Mouse (Mus musculus): Measurements from ENCODE around the gene Nup107.
"Not testable (repeated sequence)": the region's sequence is repeated elsewhere in the genome, so short reads cannot be mapped to it uniquely, and the experiment has no call there.

Nup107 gene

DNA sequence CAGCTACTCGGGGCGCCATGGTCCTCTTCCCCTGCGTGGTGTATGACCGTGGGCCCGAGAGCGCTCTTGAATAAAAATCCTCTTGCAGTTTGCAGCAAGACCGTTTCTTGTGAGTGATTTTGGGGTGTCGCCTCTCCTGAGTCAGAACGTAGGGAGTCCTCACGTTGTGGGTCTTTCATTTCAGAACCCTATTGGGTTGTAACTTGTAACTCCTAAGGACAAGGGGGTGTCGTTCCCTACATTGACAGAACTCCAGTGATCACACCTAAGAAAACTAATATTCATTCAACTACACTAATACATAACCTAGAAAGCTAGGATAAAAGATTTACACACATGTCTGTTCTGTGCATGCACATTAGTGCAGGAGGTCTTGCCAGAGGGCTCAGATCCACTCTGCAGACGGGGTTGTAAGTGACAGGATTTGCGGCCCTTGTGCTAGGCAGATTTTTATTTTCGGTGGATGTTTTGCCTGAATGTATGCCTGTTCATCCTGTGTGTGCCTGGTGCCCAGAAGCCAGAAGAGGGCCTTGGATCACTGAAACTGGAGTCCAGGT, 42.6 kb downstream of the Nup107 start:
- DNase-seq: no peak

DNA sequence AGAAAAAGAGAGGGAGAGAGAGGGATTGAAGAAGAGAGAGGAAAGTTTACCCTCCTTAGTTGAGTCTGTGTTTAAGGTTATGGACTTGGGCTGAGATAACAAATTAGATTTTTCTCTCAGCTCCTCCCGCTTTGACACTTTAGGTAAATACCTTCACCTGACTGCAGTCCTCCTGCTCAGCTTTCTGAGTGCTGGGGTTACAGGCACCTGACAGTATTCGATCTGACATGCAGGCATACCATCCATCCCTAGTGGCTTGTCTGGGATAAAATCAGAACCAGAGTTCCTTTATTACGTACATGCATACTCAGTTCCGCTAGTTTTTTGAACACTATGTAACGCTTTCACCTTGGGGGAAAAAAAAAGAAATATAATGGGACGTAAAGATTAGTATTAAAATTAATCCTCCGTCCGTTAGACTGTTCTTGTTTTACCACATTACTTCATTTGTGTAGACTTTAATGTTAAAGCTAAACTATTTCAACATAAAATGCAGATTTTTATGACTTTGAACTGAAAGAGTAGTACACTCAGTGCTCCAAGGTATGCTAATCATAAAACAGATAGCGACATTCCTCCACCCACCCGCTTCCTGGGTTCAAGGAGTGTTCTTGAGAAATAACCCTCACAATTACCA, 43.3 kb downstream of the Nup107 start:
- no peak for DNase-seq

DNA sequence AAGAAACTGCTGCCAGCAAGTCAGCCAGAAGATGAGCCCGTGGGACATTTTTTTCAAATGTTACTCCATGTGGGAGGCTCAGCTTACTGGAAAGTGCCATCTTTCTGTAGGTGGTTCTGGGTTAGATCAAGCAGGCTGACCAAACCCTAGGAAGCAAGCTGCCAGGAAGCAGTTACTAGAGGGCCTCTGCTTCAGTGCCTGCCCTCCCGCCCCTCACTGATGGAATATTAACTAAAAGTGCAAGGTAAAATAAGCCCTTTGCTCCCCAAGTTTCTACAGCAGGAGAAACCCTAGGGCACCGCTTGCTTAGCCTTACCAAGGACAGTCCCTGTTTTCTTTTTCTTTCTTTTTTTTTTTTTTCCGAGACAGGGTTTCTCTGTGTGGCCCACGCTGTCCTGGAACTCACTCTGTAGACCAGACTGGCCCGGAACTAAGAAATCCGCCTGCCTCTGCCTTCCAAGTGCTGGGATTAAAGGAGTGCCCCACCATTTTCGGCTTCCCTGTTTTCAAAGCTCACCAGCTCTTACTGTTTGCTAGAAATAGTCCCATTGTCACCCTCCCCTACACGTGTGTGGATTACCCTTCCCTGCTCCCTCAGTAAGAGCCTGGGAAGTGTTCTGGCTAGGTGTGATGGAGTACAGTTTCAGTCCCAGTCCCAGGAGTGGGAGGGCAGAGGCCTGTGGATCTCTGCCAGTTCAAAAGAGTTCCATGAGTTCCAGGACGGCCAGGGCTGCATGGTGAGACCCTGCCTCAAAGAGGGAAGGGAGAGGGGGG, 44.0 kb downstream of the Nup107 start:
- DNase-seq: no peak

DNA sequence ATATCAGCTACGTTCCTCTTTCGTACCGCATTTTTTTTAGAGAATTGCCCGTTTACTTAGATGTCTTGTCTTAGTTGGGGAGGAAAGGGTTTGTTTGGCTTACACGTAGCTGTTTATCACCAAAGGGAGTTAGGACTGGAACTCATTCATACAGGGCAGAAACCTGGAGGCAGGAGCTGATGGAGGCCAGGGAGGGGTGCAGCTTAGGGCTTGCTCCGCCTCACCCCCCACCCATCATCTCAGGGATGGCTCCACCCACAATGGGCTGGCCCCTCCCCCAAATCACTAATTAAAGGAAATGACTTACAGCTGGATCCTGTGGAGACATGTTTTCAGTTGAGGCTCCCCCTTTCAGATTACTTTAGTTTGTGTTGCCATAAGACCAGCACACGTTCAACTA, 44.8 kb downstream of the Nup107 start:
- DNase-seq: no peak

DNA sequence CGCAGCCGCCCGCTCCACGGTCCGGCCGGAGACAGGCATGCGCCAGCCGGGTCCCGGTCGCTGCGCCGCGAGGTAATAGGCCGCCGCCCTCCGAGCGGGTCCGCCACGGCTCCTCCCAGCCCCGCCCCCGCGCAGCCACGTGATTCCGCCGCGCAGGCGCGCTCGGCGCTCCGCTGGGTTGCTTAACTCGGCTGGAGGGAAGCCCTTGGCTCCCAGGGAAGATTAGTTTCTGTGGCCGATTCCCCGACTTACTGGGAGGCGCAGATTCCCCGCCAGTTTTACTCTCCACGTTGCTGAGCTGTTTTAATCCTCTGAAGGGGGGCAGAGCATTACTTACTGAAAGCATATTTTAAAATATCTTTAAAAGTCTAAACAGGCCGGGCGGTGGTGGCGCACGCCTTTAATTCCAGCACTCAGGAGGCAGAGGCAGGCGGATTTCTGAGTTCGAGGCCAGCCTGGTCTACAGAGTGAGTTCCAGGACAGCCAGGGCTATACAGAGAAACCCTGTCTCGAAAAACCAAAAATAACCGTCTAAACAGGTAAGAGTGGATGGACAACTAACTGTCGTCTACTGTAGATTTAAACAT, 46.1 kb downstream of the Nup107 start, which contains the start of gene Slc35e3:
Gene Slc35e3, minus strand, starts transcription at position 69 of the 587 bp plus-strand sequence.
- DNase-seq: peak; percentile 98

DNA sequence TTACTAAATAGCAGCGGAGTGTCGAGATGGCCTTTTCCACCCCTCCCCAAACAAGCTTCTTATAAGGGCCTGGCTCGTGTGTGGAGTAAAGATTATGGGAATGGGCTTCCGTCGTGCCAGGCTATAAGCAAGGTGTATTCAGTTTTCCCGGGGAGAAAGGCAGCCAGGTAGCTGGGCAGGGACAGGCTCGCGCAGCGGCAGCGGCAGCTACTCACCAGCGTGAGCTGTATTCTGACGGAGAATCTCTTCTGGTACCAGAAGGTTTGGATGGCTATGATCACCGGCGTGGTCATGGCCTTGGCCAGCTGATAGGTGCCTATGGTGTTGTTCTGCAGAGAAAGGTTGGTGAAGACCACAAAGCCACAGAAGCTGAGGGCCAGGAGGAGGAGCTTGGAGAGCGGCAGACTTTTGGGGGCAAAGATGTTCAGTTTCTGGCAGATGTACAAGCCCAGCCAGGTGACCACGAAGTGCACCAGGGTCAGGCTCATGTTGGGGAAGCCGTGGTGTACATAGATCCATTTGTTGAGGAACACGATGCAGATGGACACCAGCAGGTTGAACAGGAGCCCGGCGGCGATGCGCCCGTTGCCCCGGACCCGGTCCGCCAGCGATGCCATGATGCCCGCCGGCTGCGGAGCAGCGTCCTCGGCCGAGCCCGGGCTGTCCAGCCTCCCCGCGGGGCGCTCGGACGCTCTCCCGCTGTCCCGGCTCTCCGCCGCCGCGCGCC, 46.8 kb downstream of the Nup107 start:
- DNase-seq: peak; percentile 21

DNA sequence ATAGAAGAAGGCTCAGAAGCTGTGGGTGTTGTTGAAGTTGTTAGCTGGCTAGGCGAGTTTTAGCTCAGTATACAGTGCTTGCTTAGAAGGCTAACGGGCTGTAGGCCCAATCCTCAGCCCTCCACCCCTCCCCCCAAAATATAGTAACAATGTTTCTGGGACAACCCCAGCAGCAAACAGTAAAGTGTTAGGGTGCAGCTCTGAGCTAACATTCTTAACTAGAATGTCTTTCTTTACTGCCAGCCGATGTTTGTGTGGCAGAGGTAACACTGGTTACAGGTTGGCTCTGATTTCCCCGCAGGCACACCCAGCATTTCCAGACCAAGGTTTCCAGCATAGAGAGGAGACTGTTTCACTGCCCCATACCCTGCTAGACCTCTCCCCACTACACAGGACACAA, 48.6 kb downstream of the Nup107 start:
- DNase-seq: no peak

DNA sequence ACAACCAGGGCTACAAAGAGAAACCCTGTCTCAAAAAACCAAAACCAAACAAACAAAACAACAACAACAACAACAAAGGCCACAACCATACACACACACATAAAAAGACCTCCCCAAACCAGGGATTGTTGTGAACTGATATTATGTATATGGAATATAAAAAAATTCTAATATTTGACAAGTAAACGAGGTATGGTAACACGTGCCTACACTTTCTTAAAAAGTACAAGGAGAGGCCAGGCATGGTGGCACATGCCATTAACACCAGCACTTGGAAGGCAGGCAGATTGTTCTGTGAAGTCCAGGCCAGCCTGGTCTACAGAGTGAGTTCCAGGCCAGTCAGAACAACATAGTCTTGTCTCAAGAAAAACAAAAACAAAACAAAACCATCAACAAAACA, 49.3 kb downstream of the Nup107 start:
- DNase-seq: no peak

DNA sequence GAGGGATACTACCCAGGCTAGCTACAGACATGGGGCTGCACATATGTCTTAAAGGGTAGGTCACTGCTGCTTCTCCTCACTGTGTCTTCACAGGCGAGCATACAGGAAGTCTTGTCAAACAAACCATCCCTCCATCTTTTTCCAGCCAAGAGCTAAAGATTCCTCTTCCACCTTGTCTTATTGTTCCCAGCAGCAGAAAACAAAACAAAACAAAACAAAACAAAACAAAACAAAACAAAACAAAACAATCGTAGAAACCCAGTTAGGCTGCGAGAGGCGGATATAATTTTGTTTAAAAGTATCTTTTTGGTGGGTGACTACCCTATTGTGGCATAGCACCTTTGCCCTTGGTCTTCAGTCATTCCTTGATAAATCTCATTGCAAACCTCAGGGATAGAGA, 49.9 kb downstream of the Nup107 start:
- no peak for DNase-seq

DNA sequence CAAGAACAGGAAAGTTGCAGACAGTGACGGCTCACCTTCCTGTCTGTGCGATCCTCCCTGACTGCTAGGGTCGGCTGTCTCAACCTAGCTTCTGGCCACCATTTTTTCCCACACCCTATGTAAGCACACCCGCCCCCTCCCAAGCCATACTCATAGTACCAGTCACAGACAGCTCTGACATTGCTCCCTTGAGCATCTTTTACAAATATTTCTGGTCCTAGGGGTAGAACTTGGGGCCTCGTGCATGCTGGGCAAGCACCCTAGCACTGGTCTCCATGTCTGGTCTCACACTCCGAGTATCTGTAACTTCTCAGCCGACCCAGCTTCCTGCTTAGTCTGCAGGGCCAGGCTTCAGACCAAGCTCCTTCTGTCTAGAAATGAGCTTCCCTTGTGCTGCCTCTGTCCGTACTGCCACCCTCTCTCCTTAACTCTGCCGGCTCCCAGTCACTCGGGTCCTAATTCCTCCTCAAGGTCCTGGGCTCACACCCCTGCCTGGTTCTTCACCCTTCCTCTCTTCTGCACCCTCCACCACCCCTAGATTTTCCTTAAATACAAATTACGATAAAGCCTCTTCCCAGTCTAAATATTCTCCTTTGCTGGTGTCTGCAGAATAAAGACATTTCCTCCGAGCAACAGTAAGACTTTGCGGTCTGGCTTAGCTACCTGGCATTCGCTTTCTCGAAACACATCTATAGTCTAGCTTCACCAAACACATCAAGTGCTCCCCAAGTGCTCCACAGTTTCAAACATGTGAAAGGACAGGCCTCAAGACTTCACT, 50.6 kb downstream of the Nup107 start:
- no peak for DNase-seq

DNA sequence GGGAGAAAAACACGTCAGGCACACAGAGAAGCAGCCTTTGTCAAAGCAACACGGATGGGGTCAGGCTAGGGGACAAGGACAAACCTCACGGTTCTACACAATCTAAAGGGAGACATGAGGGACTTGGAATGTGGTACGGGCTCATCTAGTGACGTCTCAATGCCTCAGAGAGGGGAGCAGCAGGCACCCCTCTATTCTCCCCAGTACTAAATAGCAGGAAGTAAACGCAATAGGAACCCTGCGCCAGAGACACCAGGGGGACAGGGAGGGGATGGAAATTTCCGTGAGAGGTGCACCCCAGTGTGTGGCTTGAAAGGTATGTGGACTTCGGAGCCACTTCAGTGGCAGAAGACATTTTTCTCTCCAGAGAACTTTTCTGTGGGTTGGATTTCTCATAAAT, 51.6 kb downstream of the Nup107 start:
- no peak for DNase-seq

DNA sequence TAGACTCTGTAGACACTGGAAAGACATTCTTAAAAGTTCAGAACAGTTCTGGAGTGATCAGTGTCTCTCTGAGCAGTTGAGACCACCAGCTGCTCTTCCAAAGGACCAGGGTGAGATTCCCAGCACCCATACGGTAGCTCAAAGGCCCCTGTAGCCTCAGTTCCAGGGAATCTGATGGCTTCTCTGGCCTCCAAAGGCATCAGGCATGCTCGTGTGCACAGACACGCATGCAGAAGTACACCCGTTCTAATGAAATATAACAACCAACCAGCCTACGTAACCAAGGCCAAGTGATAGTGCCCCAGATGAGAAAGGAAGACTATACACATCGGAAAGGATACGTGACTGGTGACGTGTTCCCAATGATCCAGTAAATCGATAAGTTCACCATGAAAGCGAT, 52.3 kb downstream of the Nup107 start:
- DNase-seq: no peak

DNA sequence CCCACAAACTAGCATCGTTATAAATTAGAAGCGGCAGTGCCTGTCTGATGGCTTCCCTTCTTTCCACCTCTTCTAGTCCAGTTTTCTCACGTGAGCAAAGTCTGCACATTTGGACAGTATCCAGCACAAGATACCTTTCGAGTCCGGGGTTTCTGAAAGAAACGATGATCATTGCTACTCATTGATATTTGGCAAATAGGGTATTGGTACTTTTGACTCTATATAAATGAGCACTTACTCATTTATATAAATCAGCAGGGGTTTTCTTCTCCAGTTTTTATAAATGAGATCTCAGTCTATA, 52.9 kb downstream of the Nup107 start:
- no peak for DNase-seq

DNA sequence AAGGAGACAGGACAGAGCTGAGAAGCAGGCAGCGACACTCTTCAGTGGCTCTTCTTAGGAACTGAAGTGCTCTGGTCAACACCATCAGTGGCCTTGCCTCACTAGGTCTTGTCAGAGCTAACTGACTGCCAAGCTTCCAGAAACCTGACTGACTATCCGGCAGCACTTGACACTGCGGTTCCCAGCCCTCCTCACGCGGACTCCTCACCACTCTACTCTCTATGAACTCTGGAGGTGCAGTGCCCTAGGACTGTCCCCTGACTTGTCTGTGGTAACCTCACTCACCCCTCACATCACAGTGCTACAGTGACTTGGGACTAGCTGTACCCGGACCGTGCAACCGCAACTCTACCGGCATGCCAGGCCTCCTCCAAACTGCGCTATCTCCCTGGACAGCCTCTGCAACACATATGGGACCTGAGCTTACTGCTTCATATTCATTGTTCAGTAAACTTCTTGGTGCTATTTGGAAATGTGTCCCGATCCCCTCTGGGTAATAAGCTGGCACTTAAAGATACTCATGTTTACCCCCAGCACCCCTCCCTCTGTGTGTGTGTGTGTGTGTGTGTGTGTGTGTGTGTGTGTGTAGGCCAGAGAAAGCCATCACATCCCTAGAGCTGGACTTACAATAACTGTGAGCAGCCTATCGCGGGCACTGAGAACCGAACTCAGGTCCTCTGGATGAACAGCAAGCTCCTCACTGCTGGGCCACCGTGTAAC, 53.4 kb downstream of the Nup107 start:
- DNase-seq: no peak

DNA sequence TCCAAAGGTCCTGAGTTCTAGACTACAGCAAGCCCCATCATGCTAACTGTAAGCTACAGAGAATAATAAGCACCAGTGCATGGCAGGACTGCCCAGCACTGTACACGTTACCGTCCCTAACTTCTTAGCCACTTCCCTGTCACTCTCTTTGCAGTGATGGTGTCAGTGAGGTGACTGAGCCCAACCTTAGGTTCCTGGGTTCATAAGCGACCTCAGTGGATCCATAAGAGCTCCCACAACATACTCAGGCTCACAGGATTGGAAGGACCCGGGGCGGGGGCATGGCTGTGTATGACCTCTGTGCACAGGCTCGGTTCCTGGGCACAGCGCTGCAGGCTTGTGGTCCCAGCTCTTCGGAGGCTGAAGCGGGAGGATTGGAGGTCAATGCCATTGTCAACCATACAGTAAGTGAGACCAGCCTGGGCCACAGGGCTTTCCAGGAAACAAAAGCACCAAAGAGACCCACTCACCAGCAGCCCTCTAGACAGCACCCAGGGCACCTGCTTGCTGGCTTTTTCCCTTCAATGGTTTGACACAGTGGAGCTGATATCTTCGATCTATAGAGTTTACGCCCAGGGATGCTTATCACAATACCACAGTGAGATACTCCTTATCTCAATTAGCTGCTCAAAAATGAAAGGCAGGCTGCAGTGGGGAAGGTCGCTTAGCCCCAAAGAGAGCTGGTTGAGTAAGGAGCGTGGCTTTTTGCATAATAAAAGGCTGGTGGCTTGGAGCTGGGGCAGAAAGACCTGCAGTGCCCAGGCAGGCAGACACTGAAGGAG, 54.2 kb downstream of the Nup107 start:
- no peak for DNase-seq

DNA sequence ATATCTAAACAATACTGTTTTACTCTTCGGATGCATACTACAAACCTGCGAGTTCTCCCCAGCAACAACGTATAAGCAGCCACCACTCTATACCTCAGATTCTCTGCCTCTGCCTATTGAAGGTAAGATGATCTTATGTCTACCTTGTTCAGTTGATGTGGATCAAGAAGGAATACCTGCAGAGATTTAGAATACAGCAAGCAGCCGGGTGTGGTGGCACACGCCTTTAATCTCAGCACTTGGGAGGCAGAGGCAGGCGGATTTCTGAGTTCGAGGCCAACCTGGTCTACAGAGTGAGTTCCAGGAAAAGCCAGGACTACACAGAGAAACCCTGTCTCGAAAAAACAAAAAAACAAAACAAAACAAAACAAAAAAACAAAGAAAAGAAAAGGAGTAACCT, 55.0 kb downstream of the Nup107 start:
- DNase-seq: not testable (repeated sequence)

DNA sequence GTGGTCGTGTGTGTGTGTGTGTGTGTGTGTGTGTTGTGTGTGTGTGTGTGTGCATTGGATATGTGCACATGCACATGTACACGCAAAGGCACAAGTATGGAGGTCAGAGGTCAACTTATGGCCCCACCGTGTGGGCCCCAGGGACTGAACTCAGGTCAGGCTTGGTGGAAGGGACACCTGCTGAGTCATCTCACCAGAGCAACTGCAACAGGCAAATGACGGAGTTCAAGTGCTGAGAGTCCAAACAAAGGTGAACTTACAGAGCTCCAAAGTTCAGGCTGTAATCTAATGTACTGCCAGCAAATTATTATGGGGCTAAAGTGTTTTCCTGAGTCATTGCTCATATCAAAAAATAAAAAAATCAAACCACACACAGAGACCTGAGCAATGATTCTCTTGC, 55.4 kb downstream of the Nup107 start:
- DNase-seq: no peak

DNA sequence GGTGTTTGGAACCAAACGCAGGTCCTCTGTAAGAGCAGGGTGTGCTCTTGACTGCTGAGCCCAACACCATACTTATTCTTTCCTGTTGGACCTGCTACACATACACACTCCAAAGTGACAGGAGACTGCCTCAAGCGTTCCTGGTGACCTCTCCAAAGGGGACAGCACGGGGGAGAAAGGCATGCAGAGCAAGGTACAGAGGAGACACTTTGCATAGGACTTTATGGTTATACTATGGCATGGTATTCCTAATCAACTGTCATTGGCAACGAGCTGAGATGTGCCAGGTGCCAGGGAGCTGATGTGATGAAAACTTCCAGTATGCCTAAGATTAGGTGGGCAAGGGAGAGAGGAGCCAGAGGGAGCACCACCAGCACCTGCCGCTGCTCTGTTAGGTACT, 55.9 kb downstream of the Nup107 start:
- no peak for DNase-seq

DNA sequence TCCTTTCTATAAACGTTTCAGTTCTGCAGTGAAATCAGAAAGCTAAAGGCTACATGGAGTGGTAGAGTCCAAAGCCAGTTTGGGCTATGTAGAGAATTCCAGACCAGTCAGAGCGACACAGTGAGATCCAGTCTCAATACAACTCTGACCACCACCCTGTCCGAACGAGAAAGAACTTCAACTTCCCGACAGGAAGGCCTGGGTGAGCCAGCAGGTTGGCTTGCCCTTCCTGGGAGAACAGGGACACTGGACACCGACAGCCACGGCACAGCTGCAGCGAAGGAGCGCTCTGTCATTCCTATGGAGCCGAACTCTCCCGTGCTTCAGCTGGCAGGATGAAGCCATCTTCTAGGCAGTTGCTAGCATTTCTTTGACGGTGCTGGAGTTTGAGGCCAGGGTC, 57.1 kb downstream of the Nup107 start:
- not testable (repeated sequence) for DNase-seq

DNA sequence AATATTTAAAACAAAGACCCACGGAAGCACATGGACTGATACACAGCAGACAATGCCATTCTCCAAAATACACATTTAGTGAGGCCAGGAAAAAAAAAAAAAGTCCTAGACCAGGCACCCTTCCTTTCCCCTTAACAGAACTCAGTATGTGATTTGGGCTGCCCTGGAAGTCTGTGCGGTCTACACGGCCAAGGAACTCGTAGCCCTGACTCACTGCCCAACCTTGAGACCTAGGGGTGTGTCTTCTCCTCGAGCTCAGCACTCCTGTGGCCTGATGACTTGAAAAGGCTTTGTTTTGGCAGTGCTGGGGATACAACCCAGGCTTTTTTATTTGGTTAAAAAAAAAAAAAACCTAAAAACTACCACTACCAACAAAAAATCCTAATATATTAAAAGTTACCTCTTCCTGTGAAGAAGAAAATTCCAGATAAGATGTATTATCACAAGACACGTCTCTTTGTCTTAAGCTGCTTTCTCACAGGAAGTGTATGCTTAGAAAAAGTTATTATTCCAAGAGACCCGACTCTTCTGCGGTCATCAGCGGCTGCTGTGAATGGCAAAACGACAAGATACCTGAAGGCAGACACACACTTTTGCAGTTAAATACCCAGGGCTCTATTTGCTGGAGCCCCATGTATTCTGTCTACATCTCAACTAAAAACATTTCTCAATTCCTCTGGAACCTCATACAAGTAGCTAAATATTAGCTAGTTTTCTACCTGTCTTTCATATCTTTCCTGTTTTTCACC, 58.2 kb downstream of the Nup107 start:
- DNase-seq: not testable (repeated sequence)
